Mouse (Mus musculus): ENCODE data around the gene Pde8a.

Gene Pde8a

DNA sequence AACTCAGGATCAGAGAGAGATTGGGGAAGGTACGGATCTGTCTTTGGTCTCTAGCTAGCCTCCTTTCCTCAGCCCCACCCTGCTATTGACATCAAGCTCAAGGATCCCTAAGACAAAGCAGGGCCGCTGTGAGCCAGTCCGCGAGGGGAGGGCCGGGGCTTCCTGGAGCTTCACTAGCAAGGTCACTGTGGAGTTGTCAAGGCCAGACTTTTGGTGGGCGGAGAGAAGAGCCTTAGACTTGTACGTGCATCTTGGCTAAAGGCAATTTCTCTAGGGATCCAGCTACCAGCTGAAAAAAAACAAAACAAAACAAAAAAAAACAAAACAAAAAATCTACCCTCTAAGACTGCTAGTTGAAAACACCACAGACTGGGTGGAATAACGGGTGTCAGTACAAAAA, 1.6 kb upstream of the Pde8a start:
- no peak for DNase-seq

DNA sequence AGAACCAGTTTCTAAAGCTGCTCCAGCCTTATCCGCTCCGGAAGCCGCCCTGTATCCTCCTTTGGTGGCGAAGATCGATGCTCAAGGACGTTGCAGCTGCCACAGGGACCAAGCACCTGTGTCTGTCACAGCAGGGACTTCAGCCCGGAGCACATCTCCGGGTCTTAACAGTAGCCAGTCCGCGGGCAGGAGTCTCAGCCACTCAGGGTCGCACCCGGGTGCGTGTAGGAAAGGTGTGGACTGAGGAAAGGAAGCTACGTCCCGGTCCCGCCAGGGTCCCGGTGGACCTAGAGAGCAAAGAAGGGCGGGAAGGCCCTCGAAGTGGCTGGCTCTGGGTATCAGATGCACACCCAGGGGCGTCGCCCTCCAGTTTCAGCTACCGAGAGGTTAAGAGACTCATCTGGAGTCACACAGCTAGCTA, 1.1 kb upstream of the Pde8a start:
- peak; percentile 7 to 16 for DNase-seq

DNA sequence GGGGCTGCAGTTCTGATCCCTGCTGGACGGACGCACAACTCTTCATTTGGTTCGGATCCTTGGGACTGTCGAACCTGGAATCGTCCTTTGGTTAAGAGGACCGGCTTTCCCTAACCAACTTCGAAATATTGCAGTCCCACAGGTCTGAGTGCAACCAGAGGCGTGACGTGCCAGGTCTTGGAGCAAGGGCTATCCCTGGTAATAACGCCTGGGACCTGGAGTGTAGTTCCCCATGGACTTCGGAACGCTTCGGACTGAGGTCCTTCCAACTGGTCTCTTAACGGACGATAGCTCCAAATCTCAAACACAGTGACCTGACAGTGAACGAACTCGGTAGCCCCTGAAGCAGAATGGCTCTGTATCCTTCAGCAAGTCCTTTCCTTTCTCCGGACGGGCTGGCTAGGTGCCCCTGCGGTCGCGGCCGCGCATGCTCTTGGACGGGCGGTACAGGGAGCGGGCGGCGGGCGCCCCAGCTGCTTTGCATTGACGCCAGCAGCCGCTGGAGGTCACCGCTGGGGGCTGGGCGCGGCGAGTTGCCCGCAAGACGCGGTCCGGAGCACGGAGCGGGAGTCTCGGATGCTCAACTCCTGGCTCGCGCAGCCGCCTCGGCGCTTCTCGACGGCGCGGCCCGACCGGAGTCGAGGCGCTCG, 574 bp upstream of the Pde8a start:
- peak; percentile 64 to 72 for DNase-seq

DNA sequence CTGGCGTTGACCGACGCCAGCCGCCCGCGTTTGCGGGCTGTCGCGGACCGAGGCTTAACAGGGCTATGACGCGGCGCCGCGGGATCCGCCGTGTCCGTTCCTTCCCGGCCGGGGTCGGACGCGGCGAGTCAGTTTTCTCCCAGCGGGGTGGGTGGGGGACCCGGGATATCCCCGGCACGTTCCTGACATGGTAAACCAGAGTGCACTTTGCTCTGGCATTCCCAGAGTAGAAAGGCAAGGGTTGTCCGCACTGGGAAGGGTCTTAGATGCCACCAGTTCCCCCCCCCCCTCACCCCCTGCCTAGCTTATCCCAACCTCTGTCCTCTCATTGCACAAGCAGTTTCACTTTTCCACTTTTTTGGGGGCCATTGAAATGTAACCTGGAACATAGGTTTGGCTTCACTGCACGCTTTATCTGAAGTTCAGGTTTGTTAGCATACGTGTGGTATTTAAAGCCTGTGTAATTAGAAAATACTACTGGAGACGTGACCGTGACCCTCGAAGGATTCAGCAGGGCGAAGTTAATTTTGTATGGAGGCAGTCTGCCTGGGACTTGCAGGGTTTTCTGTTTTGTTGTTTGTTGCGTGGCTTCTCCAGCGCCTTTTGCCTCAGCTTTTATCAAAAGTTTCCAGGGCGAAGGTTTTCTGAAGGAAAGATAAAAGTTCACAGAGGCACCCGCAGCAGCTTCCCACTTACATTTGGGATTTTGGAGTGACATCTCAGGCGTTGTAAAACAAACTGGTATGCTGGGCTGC, 934 bp downstream of the Pde8a start:
- no peak for DNase-seq

DNA sequence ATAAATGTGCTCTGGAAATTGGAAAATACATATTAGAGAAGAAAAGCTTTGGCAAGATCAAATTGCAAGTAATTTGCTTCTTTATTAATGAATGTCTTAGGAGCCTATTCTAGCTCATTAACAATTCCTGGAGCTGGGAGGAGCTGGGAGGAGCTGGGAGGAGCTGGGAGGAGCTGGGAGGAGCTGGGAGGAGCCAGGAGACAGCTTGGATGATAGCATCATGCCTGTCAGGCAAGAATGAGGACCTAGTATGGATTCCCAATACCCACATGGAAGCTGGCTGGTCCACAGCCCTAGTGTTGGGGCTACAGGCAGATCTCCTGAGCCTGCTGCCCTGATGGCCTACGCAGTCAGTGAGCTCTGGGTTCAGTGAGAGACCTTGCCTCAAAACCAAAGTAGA, 2.6 kb downstream of the Pde8a start:
- DNase-seq: no peak

DNA sequence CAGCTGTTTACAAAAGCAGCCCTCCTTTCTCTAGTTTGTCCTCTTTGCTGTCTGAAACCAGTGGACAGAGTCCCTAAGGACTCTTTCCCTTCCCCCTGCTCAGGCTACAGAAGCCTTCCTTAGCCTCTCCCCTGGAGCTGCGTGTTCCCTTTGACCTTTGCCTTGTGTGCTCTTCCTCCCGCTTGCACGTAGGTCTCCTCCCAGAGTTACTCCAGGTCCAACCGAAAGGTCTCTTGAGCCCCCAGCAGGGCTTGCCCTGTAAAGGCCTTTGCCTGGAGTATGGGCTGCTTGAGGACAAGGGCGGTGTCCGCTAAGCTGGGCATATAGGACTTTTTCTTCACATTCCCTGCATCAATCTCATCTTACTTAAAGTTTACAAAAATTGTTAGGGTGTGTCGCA, 5.9 kb downstream of the Pde8a start:
- DNase-seq: no peak

DNA sequence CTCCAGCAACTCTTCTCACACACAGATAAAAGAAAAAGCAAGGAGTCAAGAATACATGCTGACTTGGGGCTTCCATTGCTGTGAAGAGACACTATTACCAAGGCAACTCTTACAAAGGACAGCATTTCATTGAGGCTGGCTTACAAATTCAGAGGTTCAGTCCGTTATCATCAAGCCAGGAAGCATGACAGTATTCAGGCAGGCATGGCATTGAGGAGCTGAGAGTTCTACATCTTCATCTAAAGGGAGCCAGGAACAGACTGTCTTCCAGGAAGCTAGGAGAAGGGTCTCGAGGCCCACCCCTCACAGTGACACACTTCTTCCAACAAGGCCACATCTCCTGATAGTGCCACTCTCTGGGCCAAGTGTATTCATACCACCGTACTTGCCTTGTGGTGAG, 7.0 kb downstream of the Pde8a start:
- DNase-seq: no peak

DNA sequence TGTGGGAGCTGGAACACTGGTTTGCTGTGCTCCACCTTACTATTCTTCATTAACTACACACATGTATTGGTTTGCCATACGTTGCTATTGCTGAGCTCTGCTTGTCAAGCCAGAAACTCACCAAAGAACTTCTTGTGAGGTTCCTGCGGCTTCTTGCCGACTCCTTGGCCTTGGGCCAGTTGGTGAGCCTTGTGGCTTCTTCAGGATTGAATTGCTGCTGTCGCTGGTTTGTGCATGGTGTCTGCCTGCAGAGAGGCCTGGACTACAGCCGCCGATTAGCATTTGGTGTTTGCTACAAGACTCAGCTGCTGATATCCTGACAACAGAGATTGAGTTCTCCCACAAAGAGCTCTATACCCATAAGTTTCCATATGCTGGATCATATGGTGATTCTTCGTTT, 10.9 kb downstream of the Pde8a start:
- peak in 1 of 2 experiments; percentile 26 for DNase-seq

DNA sequence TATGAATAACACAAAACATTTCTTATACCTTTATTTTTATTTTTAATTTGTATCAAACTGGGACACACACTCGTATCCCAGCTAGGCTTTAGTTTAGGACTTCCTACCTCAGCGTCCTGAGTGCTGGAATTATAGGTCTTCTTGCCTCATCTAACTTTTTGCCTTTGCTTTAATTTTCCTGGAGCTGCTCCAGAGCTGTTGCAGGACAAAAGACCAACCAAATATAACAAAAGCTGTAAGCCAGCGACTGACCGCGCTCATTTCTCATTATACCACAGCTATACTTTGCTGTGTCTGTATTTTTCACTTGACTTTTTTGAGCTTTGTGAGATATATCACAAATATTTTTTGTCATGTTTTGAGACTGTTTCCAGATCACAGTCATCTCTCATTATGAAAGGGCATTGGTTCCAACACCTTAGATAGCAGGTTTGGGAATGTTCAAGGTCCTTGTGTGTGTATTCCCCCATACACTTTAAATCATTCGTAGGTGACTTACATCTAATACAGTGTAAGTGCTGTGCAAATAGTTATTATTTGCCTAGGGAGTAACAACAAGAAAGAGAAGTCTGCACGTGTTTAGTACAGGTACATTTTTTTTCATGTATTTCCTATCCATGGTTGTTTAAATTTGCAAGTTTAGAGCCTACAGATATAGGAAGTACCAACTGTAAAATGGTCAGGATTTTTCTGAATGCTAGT, 16.8 kb downstream of the Pde8a start:
- no peak for DNase-seq

DNA sequence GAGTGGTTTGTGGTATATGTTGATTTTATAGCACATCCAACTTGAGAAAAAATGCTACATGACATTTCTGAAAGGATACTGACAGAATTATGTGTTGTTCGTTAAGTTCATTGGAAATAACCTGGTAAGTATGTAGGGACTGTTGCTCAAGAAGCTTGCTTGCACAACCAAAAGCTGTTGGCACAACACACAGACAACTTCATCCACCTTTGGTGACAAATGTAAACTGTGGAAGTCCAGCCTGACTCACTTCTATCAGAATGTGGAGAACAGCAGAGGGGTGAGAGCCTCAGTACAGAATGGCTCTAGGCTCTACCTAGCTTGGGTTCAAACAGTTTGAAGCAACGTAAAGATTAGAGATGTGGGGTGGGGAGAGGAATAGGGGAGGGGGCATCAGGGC, 19.3 kb downstream of the Pde8a start:
- no peak for DNase-seq

DNA sequence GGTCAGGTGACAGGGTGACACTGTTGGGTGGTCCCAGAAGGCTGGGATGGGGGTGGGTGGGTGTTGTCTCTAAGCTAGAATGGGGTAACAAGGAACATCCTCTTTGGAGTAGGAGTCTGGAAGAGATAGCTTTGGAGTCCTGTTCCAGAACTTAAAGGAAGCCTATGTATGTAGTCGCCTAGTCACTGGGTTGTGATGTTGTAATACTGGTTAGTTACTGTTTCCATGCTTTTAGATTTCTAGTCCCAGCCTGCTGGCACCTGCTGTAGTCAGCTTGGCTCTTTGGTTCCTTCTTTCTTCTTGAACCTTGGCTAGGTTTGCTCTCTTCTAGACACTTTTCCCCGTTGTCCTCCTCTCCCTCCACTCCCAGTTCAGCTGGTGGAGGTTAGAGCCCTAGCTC, 21.7 kb downstream of the Pde8a start:
- DNase-seq: no peak

DNA sequence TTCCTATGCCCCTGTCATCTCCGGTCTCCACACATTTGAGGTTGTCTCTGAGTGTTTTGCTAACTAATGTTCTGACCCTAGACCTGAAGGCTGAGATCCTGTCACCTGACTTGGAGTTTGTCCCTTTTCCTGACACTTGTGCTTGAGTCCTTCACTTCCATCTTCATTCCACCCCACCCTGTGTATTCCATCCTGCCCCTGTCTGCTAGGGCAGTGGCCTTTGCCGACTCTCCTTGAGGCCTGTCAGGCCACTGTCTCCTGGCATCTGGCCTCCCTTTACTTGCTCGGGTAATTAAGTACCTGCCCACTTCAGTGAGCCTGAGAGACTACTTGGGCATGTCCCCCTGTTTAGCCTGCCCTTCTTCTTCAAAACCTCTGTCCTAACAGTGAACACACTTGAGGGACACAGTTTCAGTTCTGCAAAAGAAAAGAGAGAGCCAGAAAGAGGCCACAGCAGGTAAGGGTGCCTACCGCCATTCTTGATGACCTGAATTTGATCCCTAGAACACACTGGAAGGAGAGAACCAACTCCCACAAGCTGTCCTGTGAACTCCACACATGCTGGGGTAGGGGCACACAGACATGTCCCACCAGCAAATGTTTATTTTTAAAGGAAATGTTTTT, 22.3 kb downstream of the Pde8a start:
- no peak for DNase-seq

DNA sequence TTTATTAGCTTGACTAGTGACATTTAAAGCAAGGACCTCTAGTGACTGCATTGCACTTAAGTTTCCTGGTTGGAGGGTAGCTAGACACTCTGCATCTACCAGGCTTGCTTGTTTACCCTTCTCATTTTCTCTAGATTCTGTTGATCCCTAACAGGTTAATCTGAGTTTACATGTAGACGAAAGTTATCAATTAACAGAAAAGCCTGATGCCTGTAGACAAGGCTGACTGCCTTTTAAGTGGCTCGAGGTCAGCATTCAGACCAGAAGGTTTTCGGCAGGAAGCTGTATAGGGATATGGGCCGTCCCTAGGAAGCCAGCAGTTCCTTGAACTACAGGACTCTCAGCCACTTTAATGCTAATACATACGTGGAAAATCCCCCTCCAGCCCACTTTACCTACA, 30.0 kb downstream of the Pde8a start:
- no peak for DNase-seq

DNA sequence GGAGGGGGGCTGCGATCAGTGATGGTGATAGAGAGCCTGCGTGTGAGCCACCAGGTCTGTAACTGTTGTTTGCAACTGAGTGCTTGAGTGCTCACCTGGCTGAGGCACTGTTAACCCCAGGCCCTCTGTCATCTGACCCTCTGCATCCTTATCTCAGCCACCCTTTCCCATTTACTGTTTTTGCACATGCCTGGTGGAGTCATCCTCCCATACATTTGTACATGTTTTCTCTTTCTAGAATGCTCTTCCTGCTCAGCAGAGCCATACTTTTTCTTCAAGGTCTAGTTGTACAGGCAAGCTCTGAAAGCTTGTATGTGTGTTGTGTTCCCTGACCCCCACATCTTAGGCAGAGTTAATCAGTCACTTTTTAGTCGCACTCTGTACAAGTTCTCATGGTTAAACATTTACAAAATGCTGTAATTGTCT, 36.5 kb downstream of the Pde8a start:
- DNase-seq: no peak

DNA sequence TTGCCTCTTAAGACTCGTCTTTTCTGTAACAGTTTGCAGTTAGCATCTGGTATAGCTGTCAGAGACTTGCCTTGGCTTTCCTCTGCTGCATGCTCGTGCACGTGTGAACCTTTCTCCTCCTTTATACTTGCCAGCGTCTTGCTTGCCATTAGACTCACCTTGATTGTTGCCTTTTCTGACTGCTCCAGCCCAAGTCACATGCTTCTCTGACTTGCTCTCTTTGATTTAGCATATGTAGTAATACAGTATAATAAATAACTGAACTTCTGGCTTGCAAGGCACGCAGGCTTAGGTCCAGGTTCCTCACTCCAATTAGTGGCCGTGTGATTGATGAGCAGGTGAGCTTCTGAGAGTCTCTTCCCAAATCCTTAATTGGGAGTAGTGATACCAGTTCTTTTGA, 37.2 kb downstream of the Pde8a start:
- no peak for DNase-seq

DNA sequence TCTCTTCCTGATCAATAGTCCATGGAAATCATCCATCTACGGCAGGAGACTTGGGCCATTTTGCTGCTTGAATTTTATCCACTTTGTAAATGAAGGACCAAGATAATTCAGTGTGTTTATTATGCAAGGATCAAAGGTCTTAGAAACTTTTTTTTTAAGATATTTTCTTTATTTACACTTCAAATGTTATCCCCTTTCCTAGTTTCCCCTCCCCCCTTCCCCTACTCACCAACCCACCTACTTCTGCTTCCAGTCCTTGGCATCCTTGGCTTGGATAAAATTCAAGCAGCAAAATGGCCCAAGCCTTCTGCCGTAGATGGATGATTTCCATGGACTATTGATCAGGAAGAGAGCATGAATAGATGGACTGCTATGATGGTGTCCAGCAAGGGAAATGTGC, 38.1 kb downstream of the Pde8a start:
- DNase-seq: no peak

DNA sequence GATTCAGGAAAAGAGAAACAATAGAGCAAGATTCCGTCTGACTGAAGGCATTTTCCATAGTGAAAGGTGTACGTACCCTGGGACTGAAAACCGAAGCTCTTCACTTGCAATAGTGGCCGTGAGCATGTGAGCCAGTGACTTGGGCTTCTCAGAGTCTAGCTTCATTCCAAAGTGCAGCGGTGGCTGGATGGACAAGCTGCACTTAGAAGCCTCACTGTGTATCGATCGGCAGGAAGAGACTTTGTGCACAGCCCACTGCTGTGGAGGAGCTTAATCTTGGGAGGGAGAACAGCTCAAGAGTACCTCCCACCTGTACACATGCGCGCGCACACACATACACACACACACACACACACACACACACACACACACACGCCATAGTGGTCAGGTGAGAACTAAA, 39.9 kb downstream of the Pde8a start:
- DNase-seq: no peak

DNA sequence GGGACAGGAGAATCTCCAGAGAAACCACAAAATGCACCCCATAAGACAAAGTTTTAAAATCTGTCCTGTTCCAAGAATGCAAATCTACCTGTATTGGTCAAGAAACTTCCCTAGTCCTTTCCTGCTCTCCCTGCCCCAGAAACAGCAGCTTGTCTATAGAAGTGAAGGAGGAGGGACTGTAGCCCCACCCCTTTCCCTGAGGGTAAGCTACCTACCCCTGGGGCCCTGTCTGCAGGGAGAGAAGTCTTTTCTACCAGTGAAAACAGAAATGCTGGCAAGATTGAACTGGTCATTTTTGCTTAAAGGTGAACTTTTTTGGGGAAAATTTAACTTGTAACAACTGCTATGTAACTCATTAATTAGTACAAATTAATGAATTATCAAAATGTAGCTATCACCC, 41.2 kb downstream of the Pde8a start:
- DNase-seq: no peak

DNA sequence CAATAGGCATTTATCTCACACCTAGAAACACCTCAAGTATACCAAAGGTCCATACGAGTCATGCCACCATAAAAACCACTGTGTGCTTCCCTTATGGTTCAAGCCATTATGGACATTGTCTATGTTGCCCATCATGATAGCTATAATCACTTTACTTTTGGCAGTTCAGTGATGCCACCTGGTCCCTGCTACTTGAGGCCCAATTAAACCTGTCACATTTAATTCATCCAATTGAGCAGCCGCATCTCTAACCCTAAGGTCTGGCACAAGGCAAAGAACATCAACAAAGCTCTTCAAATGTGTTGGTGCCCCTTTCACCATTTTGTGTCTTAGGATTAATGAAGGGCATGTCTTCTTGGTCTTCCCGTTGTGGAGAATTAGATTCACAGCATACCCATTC, 42.1 kb downstream of the Pde8a start:
- DNase-seq: peak; percentile 26 to 43

DNA sequence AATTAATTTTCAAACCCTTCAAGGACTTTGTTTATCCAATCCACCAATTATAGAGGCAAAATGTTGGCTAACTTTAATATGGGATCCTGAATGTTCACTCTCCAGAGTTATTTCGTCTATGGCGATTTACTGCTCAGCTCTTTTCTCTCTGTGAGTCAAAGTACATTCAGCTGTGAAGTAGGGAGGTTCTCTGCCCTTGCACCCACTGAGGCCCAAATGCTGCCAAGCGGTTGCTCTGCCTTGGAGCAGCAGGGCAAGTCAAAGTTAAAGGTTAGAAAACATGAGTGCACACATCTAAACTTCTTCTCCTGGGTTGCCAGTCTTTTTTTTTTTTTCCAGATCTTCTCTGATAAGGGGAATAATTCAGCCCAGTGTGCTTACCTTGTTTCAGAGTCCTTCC, 43.4 kb downstream of the Pde8a start:
- no peak for DNase-seq

DNA sequence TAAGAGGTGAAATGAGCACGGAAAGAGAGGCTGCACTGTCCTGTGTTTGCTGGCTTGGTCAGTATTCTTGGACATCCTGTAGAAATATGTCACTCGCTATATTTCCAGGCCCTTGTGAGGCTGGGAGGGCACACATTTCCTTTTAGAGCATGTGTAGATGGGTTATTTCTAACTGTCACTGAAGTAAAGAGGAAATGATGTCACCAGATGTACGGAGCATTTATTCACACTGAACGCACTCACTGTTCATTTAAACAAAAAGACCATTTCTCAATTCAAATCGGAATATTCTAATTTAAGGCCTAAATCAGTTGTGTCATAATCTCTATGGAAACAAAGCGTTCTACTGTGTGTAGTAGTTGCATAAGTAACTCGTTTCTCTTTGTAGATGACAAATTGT, 48.2 kb downstream of the Pde8a start:
- DNase-seq: no peak

DNA sequence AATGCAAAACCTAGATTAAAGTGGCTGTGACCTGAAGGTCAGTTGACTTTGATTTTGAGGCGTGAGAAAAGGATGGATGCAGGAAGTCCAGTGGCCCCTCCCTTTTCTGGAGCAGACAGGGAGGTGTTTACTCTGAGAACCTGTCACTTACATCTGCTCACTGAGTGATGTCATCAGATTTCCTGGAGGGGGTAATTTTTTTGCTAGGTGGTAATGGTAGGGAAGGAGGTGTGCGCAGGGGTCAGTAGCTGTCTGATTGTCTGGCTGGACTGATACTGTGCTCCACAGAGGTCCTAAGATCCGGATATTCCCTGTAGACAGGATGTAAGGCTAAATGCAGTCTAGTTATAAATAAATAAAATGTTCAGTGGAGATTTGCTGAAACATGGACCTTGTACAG, 59.5 kb downstream of the Pde8a start:
- DNase-seq: no peak

DNA sequence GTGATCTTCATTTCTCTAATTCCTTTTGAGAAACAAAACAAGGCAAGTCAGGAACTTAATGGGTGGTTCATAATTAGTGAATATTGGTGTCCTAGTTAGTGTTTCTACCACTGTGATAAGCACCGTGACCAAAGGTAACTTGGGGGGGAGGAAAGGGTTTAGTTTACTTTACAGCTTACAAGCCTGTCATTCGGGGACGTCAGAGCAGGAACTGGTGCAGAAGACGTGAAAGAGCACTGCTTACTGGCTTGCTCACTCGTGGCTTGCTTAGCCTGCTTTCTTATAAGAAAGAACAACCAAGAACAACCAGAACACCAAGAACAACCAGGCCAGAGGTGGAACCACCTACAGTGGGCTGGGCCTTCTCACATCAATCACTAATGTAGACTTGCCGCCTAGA, 65.6 kb downstream of the Pde8a start:
- no peak for DNase-seq

DNA sequence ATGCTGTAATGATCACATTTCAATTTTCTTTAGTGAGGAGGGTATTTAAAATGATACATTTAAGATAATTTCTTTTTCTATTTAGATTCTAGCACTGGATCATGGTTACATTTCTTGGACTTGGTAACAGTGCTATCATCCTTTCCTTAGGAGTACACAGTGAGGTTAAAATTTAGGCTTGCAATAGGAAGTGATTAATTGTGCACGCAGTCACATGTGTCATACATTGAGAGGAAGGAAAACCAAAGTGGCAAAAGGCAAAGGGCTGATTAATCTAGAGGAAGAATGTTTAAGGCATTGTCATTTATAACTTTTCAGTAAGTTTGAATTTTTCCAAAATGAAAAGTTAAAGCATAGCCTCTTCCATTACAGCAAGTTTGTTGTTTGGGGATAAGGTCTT, 67.8 kb downstream of the Pde8a start:
- DNase-seq: no peak
